Mouse (Mus musculus): Measurements from ENCODE around the gene H2al1o. TPM values are rescaled to one million over a fixed set of nuclear protein-coding genes. Genes with fewer than 3 reads are reported as not detected.
"Not testable (repeated sequence)": the region's sequence is repeated elsewhere in the genome, so short reads cannot be mapped to it uniquely, and the experiment has no call there.

Gene H2al1o
- polyA plus RNA-seq (2011; ENCODE audit: insufficient read depth, insufficient read length, low read depth, missing spikeins), result not detected in 2 replicates

DNA sequence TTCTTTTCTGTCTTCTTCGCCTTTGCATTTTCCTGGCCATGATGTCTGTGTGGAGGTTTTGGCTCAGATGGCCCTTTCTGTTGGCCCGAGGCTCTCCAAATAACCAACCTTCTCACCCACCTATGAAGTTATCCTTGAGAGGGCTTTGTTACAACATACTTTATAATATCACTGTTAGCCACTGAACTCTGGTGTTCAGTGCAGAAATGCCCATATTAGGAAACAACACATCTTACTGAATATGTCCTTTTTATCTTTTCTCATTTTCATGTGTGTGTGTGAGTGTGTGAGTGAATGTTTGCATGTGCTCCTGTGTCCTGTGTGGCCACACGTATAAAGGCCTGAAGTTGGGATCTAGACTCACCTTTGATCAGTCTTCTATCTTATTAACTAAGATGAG lies at the start of gene H2al1o:
TSS of gene H2al1o (minus strand) at position 101 of the 400 bp plus-strand sequence.
- H3K4me3 ChIP-seq (ENCODE audit: low read depth, low read length); H3K27me3 ChIP-seq (ENCODE audit: control insufficient read depth, insufficient read depth, low read length, poor library complexity, severe bottlenecking); H3K9ac ChIP-seq (ENCODE audit: low read depth, poor library complexity, severe bottlenecking); H3K36me3 ChIP-seq (ENCODE audit: control insufficient read depth, insufficient read depth, low read length, poor library complexity, severe bottlenecking); H3K27ac ChIP-seq (ENCODE audit: insufficient read depth, low read length); H3K9me3 ChIP-seq (replicated peaks; ENCODE audit: control insufficient read depth, insufficient read depth, low read length, poor library complexity, severe bottlenecking); H3K4me1 ChIP-seq (ENCODE audit: control insufficient read depth, insufficient read depth, low read length): not testable (repeated sequence)

DNA sequence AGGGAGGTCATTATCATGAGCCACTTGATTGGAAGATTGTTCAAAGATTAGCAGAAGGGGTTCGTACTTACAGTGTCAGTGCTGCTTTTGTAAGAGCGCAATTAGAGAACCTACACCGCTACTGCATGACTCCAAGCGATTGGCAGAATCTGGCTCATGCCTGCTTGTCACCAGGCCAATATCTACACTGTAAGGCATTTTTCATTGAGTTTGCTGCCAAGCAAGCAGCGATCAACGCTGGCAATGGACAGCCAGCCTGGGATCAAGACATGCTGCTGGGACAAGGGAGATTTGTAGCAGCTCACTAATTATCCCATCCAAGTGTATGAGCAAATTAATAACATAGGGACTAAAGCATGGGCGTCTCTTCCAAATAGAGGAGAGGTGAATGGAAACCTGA lies 25.8 kb upstream of the H2al1o start:
- not testable (repeated sequence) for H3K4me3 ChIP-seq (ENCODE audit: low read depth, low read length); H3K4me1 ChIP-seq (ENCODE audit: control insufficient read depth, insufficient read depth, low read length); H3K36me3 ChIP-seq (ENCODE audit: control insufficient read depth, insufficient read depth, low read length, poor library complexity, severe bottlenecking); H3K27ac ChIP-seq (ENCODE audit: insufficient read depth, low read length); H3K9me3 ChIP-seq (replicated peaks; ENCODE audit: control insufficient read depth, insufficient read depth, low read length, poor library complexity, severe bottlenecking); H3K27me3 ChIP-seq (ENCODE audit: control insufficient read depth, insufficient read depth, low read length, poor library complexity, severe bottlenecking); H3K9ac ChIP-seq (ENCODE audit: low read depth, poor library complexity, severe bottlenecking)

DNA sequence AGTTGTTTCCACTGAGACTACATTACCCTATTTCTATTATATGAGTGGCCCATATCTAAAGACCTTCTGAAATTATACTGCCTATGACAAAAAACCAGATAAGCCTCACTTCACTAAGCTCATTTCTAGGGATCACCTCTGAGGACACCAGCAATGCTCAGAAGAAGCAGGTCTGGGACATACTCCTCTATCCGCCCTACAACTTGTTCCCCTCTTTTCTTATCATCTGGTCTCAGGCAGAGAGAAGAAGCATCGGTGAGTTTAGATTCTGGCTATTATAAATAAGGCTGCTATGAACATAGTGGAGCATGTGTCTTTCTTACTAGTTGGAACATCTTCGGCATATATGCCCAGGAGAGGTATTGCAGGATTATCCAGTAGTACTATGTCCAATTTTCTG lies 35.3 kb downstream of the H2al1o start:
- Histone ChIP-seq H3K4me3 (ENCODE audit: low read depth, low read length) (no peak overlapping the region), H3K27me3 (ENCODE audit: control insufficient read depth, insufficient read depth, low read length, poor library complexity, severe bottlenecking) (no peaks in the 10 kb centered on the region)

More for the DNA sequence above, 35.3 kb downstream of the H2al1o start:
- Histone ChIP-seq H3K36me3 (ENCODE audit: control insufficient read depth, insufficient read depth, low read length, poor library complexity, severe bottlenecking) (no peaks in the 10 kb centered on the region), H3K9me3 (replicated peaks; ENCODE audit: control insufficient read depth, insufficient read depth, low read length, poor library complexity, severe bottlenecking) (no peaks in the 10 kb centered on the region), H3K9ac (ENCODE audit: low read depth, poor library complexity, severe bottlenecking) (no peak overlapping the region), H3K27ac (ENCODE audit: insufficient read depth, low read length) (no peak overlapping the region), H3K4me1 (ENCODE audit: control insufficient read depth, insufficient read depth, low read length) (no peaks in the 10 kb centered on the region)
- TF ChIP-seq POLR2A (IDR thresholded peaks at IDR 0.05; ENCODE audit: insufficient read depth, low read length) (no peak), CTCF (IDR thresholded peaks at IDR 0.05; ENCODE audit: low read depth, low read length) (no peak), EP300 (IDR thresholded peaks at IDR 0.05; ENCODE audit: insufficient read depth, low read depth, low read length) (no peak)

Other genes starting within 250 kb of the H2al1o start
- gene H2al1k, start 221.8 kb downstream of the H2al1o start, polyA plus RNA-seq (2011; ENCODE audit: insufficient read depth, insufficient read length, low read depth, missing spikeins), result not detected in 2 replicates
- gene Cybb, start 84.6 kb downstream of the H2al1o start, polyA plus RNA-seq (2011; ENCODE audit: insufficient read depth, insufficient read length, low read depth, missing spikeins), result not detected in 2 replicates
- gene Dynlt3, start 90.6 kb upstream of the H2al1o start, polyA plus RNA-seq (2011; ENCODE audit: insufficient read depth, insufficient read length, low read depth, missing spikeins), result 50.2 and 62.4 TPM in 2 replicates